Mouse (Mus musculus) midbrain, embryonic 12.5 days (tissue): Measurements from ENCODE around the gene Appbp2. TPM values are rescaled to one million over a fixed set of nuclear protein-coding genes. Genes with fewer than 3 reads are reported as not detected.
"Not testable (repeated sequence)": the region's sequence is repeated elsewhere in the genome, so short reads cannot be mapped to it uniquely, and the experiment has no call there.

ENCODE experiments used
- ATAC-seq: fragments of 200-750 bp; cut with Nextera tagmentation; 2 replicates; pipeline ENCODE4 v1.8.0; 2017; ENCODE audit warnings: low read depth, moderate TSS enrichment, moderate library complexity; ENCODE audit not compliant: low FRiP score
- H3K27ac ChIP-seq: fragments of 300-500 bp; sonication (generic); replicated peaks from 2 replicates; pipeline ENCODE4 v1.5.1; 2016; ENCODE audit warnings: mild to moderate bottlenecking
- H3K27me3 ChIP-seq: fragments of 300-500 bp; sonication (generic); 2 replicates; pipeline ENCODE4 v1.6.1; 2016; ENCODE audit warnings: mild to moderate bottlenecking
- H3K36me3 ChIP-seq: fragments of 300-500 bp; sonication (generic); 2 replicates; pipeline ENCODE4 v1.6.1; 2016
- H3K4me1 ChIP-seq: fragments of 300-500 bp; sonication (generic); 2 replicates; pipeline ENCODE4 v1.6.1; 2016
- H3K4me2 ChIP-seq: fragments of 300-500 bp; sonication (generic); replicated peaks from 2 replicates; pipeline ENCODE4 v1.6.1; 2016; ENCODE audit warnings: mild to moderate bottlenecking, moderate library complexity
- H3K4me3 ChIP-seq: fragments of 300-500 bp; sonication (generic); 2 replicates; pipeline ENCODE4 v1.5.1; 2016; ENCODE audit warnings: mild to moderate bottlenecking
- H3K9ac ChIP-seq: fragments of 300-500 bp; sonication (generic); replicated peaks from 2 replicates; pipeline ENCODE4 v1.6.1; 2016; ENCODE audit warnings: mild to moderate bottlenecking, moderate library complexity
- H3K9me3 ChIP-seq: fragments of 300-500 bp; sonication (generic); 2 replicates; pipeline ENCODE4 v1.6.1; 2016; ENCODE audit warnings: mild to moderate bottlenecking
- WGBS: fragments of 180-500 bp; shearing (Covaris S2); methylation state at CpG from one replicate; pipeline ENCODE4 v1.1.7; 2016; 5-methylcytosine and 5-hydroxymethylcytosine counted together
- polyA plus RNA-seq: library from polyadenylated mRNA; unstranded; fragments of >200 nt; fragmentation: Nextera tagmentation; extraction: Ambion mirVana; gene quantifications from 2 replicates; pipeline ENCODE4 v1.2.1, GENCODE M21; 2016

Gene Appbp2
- polyA plus RNA-seq, 1 experiment from 2014 or later: 55.8 TPM

DNA sequence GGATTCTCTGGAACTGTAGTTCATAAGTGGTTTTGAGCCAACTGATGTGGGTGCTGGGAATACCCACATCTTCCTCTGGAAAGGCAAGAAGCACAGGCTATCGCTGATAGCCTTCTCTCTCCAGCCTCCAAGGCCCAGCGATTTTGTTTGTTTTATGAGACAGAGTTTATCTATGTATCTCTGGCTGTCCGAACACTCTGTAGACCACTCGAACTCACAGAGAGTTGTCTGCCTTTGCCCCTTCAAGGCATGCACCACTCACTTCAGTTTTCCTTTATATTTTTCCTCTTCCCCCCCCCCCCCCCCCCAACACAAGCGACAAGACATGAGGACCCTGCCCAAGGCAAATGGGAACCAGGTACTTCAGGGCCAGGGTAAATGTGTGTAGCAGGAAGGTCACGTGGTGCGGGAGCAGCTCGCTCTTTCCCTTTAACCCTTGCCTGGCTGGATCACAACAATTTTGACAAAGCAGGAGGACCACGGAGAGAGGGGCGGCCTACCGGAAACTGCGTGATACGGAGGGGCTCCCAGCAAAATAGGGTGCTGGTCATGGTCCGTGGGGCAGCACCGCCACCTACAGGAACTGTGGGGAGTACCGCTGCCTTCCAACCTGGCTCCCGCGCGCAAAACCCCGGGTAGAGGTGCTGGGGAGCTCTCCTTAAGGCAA is 52.2 kb downstream of the Appbp2 start:
- Histone ChIP-seq H3K4me1 (peaks cover 5% of the 10 kb centered on the region; the same call in 1 of the 2 replicates), H3K27me3 (no peaks in the 10 kb centered on the region), H3K9ac (peak overlapping the region; percentile 46), H3K27ac (peak overlapping the region; percentile 46), H3K4me3 (peak overlapping the region; percentile 39), H3K9me3 (no peaks in the 10 kb centered on the region), H3K36me3 (no peaks in the 10 kb centered on the region), H3K4me2 (peak overlapping the region; percentile 57)
- peak; percentile 93 for ATAC-seq
- 7% methylated on average over 20 of the region's 20 CpGs for WGBS

DNA sequence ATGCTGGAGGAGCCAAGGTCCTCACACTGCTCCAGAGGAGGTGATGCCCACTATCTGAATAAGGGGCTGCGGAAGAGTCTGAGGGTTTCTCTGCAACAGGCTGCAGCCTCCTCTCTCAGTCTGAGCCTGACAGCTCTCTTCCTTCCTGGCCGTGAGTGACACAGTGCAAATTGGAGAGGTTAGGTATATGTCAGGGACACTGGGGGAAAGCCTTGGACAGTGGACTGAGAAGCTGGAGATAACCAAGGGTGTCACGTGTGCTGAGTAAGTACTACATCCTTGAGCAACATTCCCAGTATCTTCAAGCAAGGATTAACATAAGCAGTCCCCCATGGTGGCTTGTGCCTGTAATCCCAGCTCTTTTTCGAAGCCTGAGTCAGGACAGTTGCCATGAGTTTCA is 56.5 kb downstream of the Appbp2 start:
- 82% methylated on average over 4 of the region's 4 CpGs for WGBS
- Histone ChIP-seq H3K9ac (no peak overlapping the region), H3K27me3 (no peaks in the 10 kb centered on the region), H3K4me2 (no peak overlapping the region), H3K4me1 (peaks cover 5% of the 10 kb centered on the region; the same call in 1 of the 2 replicates), H3K27ac (no peak overlapping the region), H3K36me3 (no peaks in the 10 kb centered on the region), H3K4me3 (no peak overlapping the region), H3K9me3 (no peaks in the 10 kb centered on the region)
- no peak for ATAC-seq

DNA sequence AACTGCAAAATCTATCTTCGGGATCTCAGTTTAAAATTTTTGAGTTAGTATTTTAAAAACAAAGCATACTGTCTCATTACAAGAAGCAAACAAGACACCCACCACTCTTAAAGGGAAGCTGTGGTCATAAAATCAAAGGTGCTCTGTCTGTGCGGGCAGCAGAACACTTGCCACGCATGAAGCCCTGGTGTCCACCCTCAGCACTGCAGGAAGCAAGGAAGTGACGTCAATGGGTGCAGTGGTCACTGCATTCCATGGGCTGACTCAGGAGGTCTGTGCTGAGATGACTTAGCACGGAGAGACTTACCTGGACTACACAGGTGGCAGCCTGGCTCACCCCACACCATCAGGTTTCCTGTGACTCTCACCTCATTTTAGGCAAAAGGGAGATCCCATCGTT is 57.2 kb downstream of the Appbp2 start:
- 80% methylated on average over 6 of the region's 6 CpGs for WGBS
- H3K27me3 ChIP-seq: no peaks in the 10 kb centered on the region

DNA sequence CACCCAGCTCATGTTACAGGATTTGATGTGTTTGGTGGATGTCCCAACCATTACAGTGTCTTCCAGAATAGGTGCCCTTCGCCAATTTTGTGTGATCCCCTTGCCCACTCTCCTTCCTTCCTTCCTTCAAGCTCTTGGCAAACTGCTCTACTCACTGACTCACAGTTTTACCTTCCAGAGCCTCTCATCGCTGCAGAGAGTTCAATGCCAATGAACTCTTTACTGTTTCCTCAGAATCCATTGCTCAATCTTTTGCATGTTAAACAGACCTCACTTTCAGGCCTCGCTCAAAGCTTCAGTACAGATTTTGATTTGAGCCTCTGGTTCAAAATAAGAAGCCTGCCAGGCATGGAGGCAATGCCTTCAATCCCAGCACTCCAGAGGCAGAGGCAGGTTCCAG is 59.0 kb downstream of the Appbp2 start:
- peaks cover 4% of the 10 kb centered on the region; the same call in 1 of the 2 replicates for H3K27me3 ChIP-seq

More for the DNA sequence above, 57.2 kb downstream of the Appbp2 start:
- no peaks in the 10 kb centered on the region for H3K36me3 ChIP-seq
- no peak overlapping the region for H3K9ac ChIP-seq
- H3K4me3 ChIP-seq: no peak overlapping the region
- no peaks in the 10 kb centered on the region for H3K4me1 ChIP-seq
- ATAC-seq: no peak
- no peak overlapping the region for H3K27ac ChIP-seq
- H3K9me3 ChIP-seq: no peaks in the 10 kb centered on the region
- no peak overlapping the region for H3K4me2 ChIP-seq

DNA sequence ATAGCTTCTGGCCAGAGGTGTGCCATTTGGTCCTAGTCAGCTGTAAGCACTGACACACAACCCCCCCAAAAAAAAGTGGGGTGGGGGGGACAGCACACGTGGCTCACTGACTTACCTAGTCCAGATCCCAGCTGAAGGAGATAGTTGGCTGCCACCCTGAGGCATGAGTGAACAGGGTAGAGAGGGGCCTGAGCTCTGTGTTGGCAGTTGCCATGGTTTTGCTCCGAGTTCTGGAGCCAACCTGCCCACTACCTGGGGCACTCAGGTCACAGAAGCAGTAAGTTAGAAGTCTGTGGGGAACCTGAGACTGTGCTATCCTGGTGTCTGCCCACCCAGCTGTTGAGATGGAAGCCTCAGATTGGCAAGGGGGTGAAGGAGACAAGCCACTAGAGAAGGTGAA is 64.1 kb downstream of the Appbp2 start:
- WGBS: 54% methylated on average over 2 of the region's 2 CpGs
- Histone ChIP-seq H3K4me2 (no peak overlapping the region), H3K4me1 (peaks cover 11% of the 10 kb centered on the region), H3K9me3 (no peaks in the 10 kb centered on the region), H3K4me3 (no peak overlapping the region), H3K27ac (no peak overlapping the region), H3K36me3 (no peaks in the 10 kb centered on the region), H3K9ac (no peak overlapping the region), H3K27me3 (peaks cover 6% of the 10 kb centered on the region; the same call in 1 of the 2 replicates)
- no peak for ATAC-seq

More for the DNA sequence above, 59.0 kb downstream of the Appbp2 start:
- Histone ChIP-seq H3K4me2 (no peak overlapping the region), H3K4me1 (no peaks in the 10 kb centered on the region), H3K27ac (no peak overlapping the region), H3K9me3 (no peaks in the 10 kb centered on the region), H3K9ac (no peak overlapping the region), H3K36me3 (no peaks in the 10 kb centered on the region), H3K4me3 (no peak overlapping the region)
- WGBS: 76% methylated on average over 3 of the region's 3 CpGs
- no peak for ATAC-seq

DNA sequence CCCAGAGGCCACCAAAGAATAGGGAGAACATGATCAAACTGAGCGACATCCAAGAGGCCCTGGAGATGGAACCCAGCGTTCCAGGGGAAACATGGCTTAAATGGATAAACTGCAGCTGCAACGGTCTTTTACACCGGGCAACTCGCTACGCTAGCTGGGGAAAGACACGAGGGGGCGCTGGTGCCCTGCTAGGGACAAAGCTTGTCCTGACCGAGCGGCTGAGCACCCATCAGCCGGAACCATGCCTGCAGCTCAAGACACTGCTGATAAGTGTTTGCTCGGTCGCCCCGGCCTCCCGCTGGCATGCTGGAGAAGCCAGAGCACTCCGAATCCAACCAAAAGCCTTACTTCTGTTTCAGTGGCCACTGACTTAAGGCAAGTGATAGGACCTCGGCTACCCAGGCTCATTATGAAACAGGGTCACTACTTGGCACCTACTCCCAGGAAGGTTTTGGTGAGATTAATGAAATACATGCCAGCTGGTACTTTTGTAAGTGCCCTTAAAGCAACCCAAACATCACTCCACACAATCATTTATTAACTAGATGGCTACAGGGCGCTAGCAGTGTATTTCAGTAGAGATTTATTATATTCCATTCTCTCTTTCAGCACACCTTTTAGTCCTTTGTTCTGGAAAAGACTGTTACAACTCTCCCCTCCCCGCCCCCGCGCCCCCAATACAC is 64.7 kb downstream of the Appbp2 start, which contains the start of gene 1700125H20Rik:
TSS of gene 1700125H20Rik (plus strand) at position 347 of the 683 bp plus-strand sequence.
- no peak within 1 kb of the TSS for H3K27ac ChIP-seq
- H3K9ac ChIP-seq: peak within 1 kb of the TSS; percentile 43
- ATAC-seq: peak; percentile 74
- H3K9me3 ChIP-seq: no peaks in the 10 kb centered on the region
- H3K4me1 ChIP-seq: peaks cover 11% of the 10 kb centered on the region
- WGBS: 13% methylated on average over 21 of the region's 21 CpGs
- peaks cover 6% of the 10 kb centered on the region; the same call in 1 of the 2 replicates for H3K27me3 ChIP-seq
- no peaks in the 10 kb centered on the region for H3K36me3 ChIP-seq
- H3K4me3 ChIP-seq: peak within 1 kb of the TSS; percentile 29
- peak within 1 kb of the TSS; percentile 60 for H3K4me2 ChIP-seq

DNA sequence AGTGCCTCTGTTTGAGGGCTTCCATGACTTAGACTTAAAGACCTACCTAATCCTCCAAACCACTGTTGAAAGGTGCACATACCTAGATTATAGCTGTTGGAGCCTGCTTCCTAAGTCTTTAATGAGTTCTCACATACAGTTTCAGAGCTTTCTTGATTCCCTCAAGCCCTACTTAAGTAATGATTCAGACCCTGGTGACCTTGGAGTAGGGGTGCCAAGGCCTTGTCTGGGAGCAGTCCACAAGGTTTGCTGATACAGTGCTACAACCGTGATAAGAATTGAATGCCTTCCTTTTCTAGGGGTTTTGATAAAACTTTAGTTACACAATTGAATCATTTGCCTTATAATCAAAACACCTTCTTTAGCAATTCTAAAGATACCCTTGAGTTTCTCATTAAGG is 67.4 kb downstream of the Appbp2 start:
- peaks cover 11% of the 10 kb centered on the region for H3K4me1 ChIP-seq
- H3K27ac ChIP-seq: no peak overlapping the region
- peaks cover 6% of the 10 kb centered on the region; the same call in 1 of the 2 replicates for H3K27me3 ChIP-seq
- WGBS: 73% methylated on average over 1 of the region's 1 CpGs
- no peak overlapping the region for H3K4me3 ChIP-seq
- H3K9ac ChIP-seq: no peak overlapping the region
- no peak for ATAC-seq
- no peaks in the 10 kb centered on the region for H3K9me3 ChIP-seq
- H3K36me3 ChIP-seq: no peaks in the 10 kb centered on the region
- no peak overlapping the region for H3K4me2 ChIP-seq

DNA sequence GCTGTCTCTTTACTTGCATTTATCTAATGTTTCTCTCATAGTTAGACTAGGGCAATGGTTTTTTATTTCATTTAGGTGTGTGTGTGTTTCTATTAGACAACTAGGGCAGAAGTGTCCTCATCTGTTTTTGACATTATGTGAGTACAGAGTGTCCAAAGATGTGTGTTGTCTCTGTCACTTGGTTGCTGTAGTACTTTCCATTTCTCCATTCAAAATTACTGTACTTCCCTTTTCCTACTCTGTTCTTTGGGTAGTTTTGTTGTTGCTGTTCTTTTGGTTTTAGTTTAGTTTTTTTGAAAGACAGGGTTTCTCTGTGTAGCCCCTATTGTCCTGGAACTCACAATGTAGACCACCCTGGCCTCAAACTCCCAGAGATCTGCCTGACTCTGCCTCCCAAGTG is 70.6 kb downstream of the Appbp2 start:
- Histone ChIP-seq H3K4me1 (no peaks in the 10 kb centered on the region), H3K4me3 (no peak overlapping the region), H3K4me2 (no peak overlapping the region), H3K9ac (no peak overlapping the region), H3K9me3 (no peaks in the 10 kb centered on the region), H3K27ac (no peak overlapping the region), H3K36me3 (no peaks in the 10 kb centered on the region), H3K27me3 (no peaks in the 10 kb centered on the region)
- no peak for ATAC-seq

DNA sequence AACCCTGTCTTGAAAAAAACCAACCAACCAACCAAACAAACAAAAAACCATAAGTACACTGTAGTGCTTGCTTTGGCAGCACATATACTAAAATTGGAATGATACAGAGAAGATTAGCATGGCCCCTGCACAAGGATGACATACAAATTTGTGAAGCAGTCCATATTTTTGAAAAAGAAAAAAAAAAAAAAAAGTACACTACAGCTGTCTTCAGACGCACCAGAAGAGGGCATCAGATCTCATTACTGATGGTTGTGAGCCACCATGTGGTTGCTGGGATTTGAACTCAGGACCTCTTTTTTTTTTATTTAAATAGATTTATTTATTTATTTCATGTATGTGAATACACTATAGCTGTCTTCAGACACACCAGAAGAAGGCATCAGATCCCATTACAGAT is 71.9 kb downstream of the Appbp2 start:
- ATAC-seq, H3K36me3 ChIP-seq, H3K27ac ChIP-seq, H3K4me1 ChIP-seq, H3K27me3 ChIP-seq, H3K9ac ChIP-seq, H3K9me3 ChIP-seq, H3K4me3 ChIP-seq, H3K4me2 ChIP-seq: not testable (repeated sequence)
- WGBS: 89% methylated on average over 1 of the region's 1 CpGs

DNA sequence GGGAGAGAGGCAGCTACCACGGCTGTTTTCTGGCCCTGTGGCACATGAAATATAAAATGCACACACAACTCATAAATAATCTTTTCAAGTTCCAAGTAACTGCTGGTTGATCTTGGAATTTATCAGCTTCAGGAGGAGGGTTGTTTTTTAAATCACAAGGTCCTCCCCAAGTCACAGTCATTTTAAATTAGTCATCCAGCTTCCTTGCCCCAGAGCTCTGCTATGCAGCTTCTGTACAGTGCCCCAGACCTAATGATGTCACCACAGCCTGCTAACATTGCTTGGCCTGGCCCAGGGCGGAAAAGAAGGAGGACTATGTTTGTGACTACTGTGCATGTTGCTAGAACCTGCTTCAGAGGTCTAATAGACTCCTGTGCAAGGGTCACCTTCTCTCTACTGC is 77.6 kb downstream of the Appbp2 start:
- WGBS: 79% methylated on average over 2 of the region's 2 CpGs
- H3K4me1 ChIP-seq: no peaks in the 10 kb centered on the region
- no peak overlapping the region for H3K9ac ChIP-seq
- H3K36me3 ChIP-seq: no peaks in the 10 kb centered on the region
- H3K9me3 ChIP-seq: no peaks in the 10 kb centered on the region
- H3K27ac ChIP-seq: no peak overlapping the region
- no peaks in the 10 kb centered on the region for H3K27me3 ChIP-seq
- H3K4me2 ChIP-seq: no peak overlapping the region
- ATAC-seq: no peak
- H3K4me3 ChIP-seq: no peak overlapping the region

DNA sequence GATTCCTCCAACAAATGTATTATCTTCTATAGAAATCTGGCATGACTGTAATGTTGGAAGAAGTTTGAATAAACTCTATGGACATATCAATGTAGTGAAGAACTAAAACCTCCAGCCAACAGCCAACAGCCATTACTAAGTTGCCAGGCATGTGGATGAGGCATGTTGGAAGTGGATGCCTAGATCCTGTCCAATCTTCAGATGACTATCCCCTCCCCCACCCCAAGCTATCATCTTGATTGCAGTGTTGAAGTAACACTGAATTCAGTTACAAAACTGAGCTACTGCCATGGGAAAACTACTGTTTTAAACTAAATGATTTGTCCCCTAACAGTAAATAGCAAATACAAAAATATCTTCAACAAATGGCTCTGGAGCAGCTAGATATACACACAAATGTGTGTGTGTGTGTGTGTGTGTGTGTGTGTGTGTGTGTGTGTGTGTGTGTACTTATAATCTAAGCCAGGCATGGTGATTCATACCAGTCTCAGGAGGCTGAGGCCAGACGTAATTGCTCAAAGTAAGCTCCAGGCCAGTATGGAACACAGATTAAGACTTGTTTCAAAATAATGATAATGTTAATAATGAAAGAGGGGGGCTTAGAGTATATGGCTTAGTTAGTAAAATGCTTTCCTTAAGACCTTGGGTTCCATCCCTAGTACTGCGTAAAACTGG is 82.5 kb downstream of the Appbp2 start:
- no peak overlapping the region for H3K27ac ChIP-seq
- ATAC-seq: no peak
- 82% methylated on average over 2 of the region's 2 CpGs for WGBS
- H3K4me3 ChIP-seq: no peak overlapping the region
- no peaks in the 10 kb centered on the region for H3K27me3 ChIP-seq
- no peaks in the 10 kb centered on the region for H3K4me1 ChIP-seq
- no peaks in the 10 kb centered on the region for H3K36me3 ChIP-seq
- no peak overlapping the region for H3K9ac ChIP-seq
- no peaks in the 10 kb centered on the region for H3K9me3 ChIP-seq
- no peak overlapping the region for H3K4me2 ChIP-seq
